Mouse (Mus musculus) bone marrow, adult 2 months (tissue): ENCODE measurements around the gene Nfkb1.

Experiments
- CTCF ChIP-seq: fragments of 200-500 bp; IDR thresholded peaks from 2 replicates; pipeline ENCODE4 v1.5.1; 2011; ENCODE audit warnings: low read length, control low read depth; ENCODE audit not compliant: control insufficient read depth, insufficient read depth
- POLR2A ChIP-seq: fragments of 200-500 bp; IDR thresholded peaks from 2 replicates; pipeline ENCODE4 v1.6.1; 2011; ENCODE audit warnings: low read depth, mild to moderate bottlenecking, control low read depth, low read length, borderline replicate concordance; ENCODE audit not compliant: control insufficient read depth

DNA sequence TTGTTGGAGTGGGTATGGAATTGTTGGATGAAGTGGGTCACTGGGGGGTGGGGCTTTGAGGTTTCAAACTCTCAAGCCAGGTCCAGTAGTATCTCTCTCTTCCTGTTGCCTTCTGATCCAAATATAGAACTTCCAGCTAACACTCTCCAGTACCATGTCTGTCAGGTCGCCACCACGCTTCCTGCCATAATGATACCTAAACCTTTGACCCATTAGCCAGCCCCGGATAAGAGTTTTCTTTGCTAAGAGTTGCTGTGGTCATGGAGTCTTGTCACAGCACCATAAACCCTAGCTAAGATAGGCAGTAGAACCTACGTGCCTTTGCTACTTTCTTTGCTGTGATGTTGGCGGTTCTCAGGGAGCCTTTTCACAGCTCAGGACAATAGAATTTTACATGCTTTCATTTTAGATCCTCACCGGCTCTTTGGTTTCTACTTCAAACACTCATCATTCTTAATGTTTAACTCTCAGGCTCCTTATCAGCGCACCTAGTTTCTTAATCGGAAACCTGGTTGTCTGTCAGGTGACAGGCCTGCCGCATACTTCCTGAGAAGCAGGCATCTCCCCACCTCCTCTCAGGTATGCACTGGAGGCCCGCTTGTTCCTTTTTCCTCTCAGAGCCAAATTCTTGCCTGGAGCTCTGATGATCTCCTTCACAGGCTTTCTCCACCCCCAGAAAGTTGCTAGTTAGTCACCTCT is 41.5 kb upstream of the Nfkb1 start:
- TF ChIP-seq CTCF (no peak), POLR2A (no peak)
